Mouse (Mus musculus) heart, embryonic 11.5 days (tissue): Measurements from ENCODE around the gene Gm49380. TPM values are rescaled to one million over a fixed set of nuclear protein-coding genes. Genes with fewer than 3 reads are reported as not detected.

ENCODE experiments used
- ATAC-seq: fragments of 200-750 bp; cut with Nextera tagmentation; replicated peaks from 2 replicates; pipeline ENCODE4 v1.8.0; 2017; ENCODE audit warnings: moderate library complexity; ENCODE audit not compliant: insufficient number of reproducible peaks, low FRiP score, low TSS enrichment
- H3K27ac ChIP-seq: fragments of 300-500 bp; sonication (generic); 2 replicates; pipeline ENCODE4 v1.5.1; 2014; ENCODE audit warnings: mild to moderate bottlenecking, low read depth, low read length
- H3K27me3 ChIP-seq: fragments of 300-500 bp; sonication (generic); 2 replicates; pipeline ENCODE4 v1.6.1; 2014; ENCODE audit warnings: mild to moderate bottlenecking, low read length, mixed read lengths; ENCODE audit not compliant: control insufficient read depth, insufficient read depth
- H3K36me3 ChIP-seq: fragments of 300-500 bp; sonication (generic); 2 replicates; pipeline ENCODE4 v1.6.1; 2014; ENCODE audit warnings: mild to moderate bottlenecking, low read length, moderate library complexity, mixed read lengths; ENCODE audit not compliant: control insufficient read depth, insufficient read depth
- H3K4me1 ChIP-seq: fragments of 300-500 bp; sonication (generic); 2 replicates; pipeline ENCODE4 v1.6.1; 2014; ENCODE audit warnings: low read length; ENCODE audit not compliant: control insufficient read depth, insufficient read depth
- H3K4me2 ChIP-seq: fragments of 300-500 bp; sonication (generic); 2 replicates; pipeline ENCODE4 v1.6.1; 2014; ENCODE audit warnings: mild to moderate bottlenecking, moderate library complexity
- H3K4me3 ChIP-seq: fragments of 300-500 bp; sonication (generic); 2 replicates; pipeline ENCODE4 v1.5.1; 2014; ENCODE audit warnings: low read depth, low read length
- H3K9ac ChIP-seq: fragments of 300-500 bp; sonication (generic); 2 replicates; pipeline ENCODE4 v1.6.1; 2014; ENCODE audit warnings: mild to moderate bottlenecking, low read depth, low read length, moderate library complexity
- H3K9me3 ChIP-seq: fragments of 300-500 bp; sonication (generic); replicated peaks from 2 replicates; pipeline ENCODE4 v1.6.1; 2016; ENCODE audit warnings: low read length; ENCODE audit not compliant: control insufficient read depth
- WGBS: fragments of 180-500 bp; shearing (Covaris S2); extraction: QIAGEN DNeasy Blood & Tissue Kit; methylation state at CpG from one replicate; pipeline ENCODE4 v1.1.7; 2014; ENCODE audit not compliant: insufficient replicate concordance; 5-methylcytosine and 5-hydroxymethylcytosine counted together
- polyA plus RNA-seq: library from polyadenylated mRNA; unstranded; fragments of >200 nt; fragmentation: Nextera tagmentation; extraction: Ambion mirVana; gene quantifications from 2 replicates; pipeline ENCODE4 v1.2.1, GENCODE M21; 2014

The Gm49380 gene
- polyA plus RNA-seq, 1 experiment from 2014 or later: not detected

DNA sequence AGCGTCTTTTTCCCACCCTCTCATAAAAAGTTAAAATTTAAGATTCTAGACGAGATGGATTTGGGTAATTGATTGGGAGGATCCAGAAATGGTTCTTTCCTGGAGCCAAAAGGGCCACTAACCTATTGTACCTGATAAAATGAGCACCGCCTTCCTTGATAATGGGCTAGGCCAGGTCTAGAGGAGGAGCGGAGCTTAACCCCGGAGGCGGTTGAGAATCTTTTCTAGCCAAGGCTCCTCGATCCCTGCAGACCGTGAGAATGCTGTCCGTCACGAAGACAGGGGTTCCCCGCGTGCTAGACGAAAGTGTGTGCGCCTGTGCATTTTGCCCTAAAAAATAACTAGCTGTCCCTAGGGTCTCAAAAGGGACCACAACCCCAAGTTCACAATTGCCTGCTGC, 29.1 kb downstream of the Gm49380 start:
- peak overlapping the region; percentile 61; the same call in 1 of the 2 replicates for H3K9ac ChIP-seq
- peak overlapping the region; percentile 73 for H3K4me3 ChIP-seq
- peaks cover 51% of the 10 kb centered on the region for H3K4me1 ChIP-seq
- H3K27ac ChIP-seq: peak overlapping the region; percentile 81
- WGBS: 0% methylated on average over 14 of the region's 14 CpGs
- no peaks in the 10 kb centered on the region for H3K9me3 ChIP-seq
- no peak for ATAC-seq
- no peaks in the 10 kb centered on the region for H3K36me3 ChIP-seq
- H3K4me2 ChIP-seq: peak overlapping the region; percentile 99
- no peaks in the 10 kb centered on the region; the same call in 1 of the 2 replicates for H3K27me3 ChIP-seq

DNA sequence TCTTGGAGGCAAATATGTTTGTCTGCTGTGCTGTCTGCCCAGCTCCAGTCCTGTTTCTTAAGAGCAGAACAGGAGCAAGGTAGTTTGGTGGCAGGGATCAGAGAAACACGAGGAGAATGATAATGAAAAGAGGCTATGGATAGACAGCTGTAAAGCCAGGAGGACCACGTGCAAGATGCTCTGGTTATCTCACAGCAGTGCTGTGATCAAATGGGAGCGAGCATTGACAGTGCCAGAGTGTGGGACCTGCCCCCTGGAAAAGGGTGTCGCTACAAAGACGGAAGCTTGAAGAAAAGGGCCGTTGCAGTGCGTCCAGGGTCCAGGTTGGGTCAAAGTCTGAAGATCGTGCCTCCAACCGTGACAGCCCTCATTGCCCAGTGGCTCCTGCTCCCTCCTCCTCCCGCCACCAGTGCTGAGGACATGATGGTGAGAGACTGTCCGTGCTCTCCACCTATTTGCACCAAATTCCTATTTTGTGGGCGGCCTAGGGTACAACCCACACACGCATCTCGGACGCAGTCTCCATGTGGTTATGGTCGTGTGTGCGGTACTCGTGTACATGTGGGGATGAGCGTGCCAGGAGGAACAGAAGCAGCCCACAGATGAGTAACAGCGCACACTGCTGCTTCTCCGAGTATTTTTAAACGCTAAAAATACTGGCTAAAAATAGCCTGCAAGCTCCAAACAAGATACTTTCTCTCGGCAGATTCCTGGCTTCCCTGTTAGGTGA, 29.7 kb downstream of the Gm49380 start:
- WGBS: 5% methylated on average over 23 of the region's 23 CpGs
- Histone ChIP-seq H3K36me3 (no peaks in the 10 kb centered on the region), H3K9ac (peak overlapping the region; percentile 55), H3K4me2 (peak overlapping the region; percentile 99), H3K9me3 (no peaks in the 10 kb centered on the region), H3K27me3 (no peaks in the 10 kb centered on the region; the same call in 1 of the 2 replicates), H3K27ac (peak overlapping the region; percentile 81), H3K4me1 (peaks cover 52% of the 10 kb centered on the region), H3K4me3 (peak overlapping the region; percentile 73)
- no peak for ATAC-seq

DNA sequence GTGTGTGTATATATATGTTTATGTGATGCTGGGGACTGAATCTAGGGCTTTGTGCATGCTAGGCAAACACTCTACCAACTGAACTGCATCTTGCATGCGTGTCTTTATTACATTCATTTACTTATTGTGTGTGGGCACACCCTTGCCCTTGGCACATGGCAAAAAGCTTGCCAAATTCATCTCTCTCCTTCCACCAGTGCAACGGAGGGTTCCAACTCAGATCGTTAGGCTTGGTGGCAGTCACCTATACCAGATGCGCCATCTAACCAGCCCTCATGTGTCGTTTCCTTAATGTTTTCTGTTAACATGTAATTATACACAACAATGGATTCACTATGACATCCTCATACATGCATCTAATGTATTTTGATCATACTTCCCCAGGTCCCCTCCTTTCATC, 31.0 kb downstream of the Gm49380 start:
- H3K27ac ChIP-seq: no peak overlapping the region
- H3K4me3 ChIP-seq: no peak overlapping the region
- peaks cover 54% of the 10 kb centered on the region for H3K4me1 ChIP-seq
- H3K9ac ChIP-seq: no peak overlapping the region
- H3K27me3 ChIP-seq: no peaks in the 10 kb centered on the region; the same call in 1 of the 2 replicates
- 85% methylated on average over 5 of the region's 5 CpGs for WGBS
- H3K9me3 ChIP-seq: no peaks in the 10 kb centered on the region
- ATAC-seq: no peak
- no peaks in the 10 kb centered on the region for H3K36me3 ChIP-seq
- no peak overlapping the region for H3K4me2 ChIP-seq

DNA sequence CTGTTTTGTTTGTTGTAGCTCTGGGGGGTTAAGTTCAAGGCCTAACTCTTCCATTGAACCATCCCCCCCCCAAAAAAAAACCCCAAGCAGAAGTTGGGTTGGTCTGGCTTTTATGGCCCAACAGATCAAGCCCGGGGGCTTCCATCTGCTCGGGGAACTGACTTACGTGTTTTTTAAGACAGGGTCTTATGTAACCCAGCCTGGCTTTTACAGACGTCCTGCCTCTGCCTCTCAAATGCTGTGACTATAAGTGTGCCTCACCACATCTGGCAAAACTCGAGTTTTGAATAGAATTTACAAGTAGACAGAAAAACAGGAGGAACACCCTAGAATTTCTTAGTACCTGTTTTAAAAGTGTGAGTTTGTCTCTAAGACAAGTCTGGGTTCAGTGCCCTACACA, 31.7 kb downstream of the Gm49380 start:
- Histone ChIP-seq H3K9ac (no peak overlapping the region), H3K36me3 (no peaks in the 10 kb centered on the region), H3K4me2 (no peak overlapping the region), H3K27me3 (no peaks in the 10 kb centered on the region; the same call in 1 of the 2 replicates), H3K4me3 (no peak overlapping the region), H3K9me3 (no peaks in the 10 kb centered on the region), H3K27ac (no peak overlapping the region), H3K4me1 (peaks cover 53% of the 10 kb centered on the region)
- no peak for ATAC-seq
- 75% methylated on average over 5 of the region's 5 CpGs for WGBS

DNA sequence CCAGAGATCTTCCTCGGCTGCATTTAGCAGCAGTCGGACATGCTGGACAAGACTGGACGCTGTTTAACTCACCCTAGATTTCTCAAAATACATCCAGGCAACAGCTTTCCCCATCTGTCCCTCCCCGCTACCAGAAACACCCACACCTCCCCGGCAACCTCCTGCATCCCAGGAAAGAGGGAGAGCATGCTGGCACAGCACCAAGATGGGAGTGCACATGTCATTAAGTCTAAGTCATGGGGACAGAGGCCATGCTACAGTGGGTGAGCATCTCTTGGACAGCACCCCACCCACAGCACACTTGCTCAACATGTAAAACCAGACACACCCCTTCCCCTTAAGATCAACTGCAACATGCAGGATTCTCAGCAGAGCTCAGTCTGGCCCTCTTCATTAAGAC, 32.3 kb downstream of the Gm49380 start:
- Histone ChIP-seq H3K9ac (no peak overlapping the region), H3K4me2 (no peak overlapping the region), H3K27me3 (no peaks in the 10 kb centered on the region; the same call in 1 of the 2 replicates), H3K9me3 (no peaks in the 10 kb centered on the region), H3K36me3 (no peaks in the 10 kb centered on the region), H3K4me3 (no peak overlapping the region), H3K27ac (no peak overlapping the region), H3K4me1 (peaks cover 49% of the 10 kb centered on the region)
- 73% methylated on average over 5 of the region's 5 CpGs for WGBS
- no peak for ATAC-seq

DNA sequence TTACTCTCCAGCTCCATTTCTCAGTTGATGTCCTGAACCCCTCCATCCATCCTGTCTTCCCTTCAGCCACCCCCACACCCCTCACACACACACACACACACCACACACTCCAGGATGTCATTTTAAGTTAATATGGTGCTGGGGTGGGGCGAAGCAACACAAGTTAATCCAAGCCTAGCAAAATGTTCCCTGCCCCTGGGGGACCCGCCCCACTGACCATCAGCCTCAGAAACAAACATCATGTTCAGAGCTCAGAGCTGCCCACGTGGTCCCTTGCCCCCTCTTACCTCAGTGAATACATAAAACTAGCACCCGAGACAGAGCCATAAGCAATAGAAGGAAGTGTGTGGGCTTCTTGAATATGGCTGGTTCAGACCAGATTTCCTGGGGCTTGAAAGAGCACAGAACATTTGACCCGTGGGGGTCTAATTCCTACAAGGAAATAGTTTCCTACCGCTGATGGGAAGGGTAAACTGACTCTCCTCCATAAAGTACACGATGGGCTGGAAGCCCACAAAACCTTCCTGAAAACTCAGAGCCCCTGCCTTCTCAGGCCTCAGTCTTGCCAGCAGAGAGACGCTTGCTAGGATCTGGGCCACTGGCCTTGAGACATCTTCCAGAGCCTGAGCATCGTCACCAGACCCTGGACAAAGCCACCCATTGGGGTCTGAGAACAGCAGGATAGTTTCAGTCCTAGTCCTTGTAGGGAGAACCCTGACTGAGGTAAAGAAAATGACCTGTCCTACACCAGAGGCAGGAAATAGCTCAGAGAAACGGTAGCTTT, 33.1 kb downstream of the Gm49380 start:
- H3K4me1 ChIP-seq: peaks cover 48% of the 10 kb centered on the region
- no peaks in the 10 kb centered on the region for H3K36me3 ChIP-seq
- no peak for ATAC-seq
- H3K27ac ChIP-seq: no peak overlapping the region
- no peak overlapping the region for H3K4me2 ChIP-seq
- no peaks in the 10 kb centered on the region for H3K27me3 ChIP-seq
- WGBS: 70% methylated on average over 10 of the region's 10 CpGs
- H3K9me3 ChIP-seq: no peaks in the 10 kb centered on the region
- no peak overlapping the region for H3K4me3 ChIP-seq
- H3K9ac ChIP-seq: no peak overlapping the region

DNA sequence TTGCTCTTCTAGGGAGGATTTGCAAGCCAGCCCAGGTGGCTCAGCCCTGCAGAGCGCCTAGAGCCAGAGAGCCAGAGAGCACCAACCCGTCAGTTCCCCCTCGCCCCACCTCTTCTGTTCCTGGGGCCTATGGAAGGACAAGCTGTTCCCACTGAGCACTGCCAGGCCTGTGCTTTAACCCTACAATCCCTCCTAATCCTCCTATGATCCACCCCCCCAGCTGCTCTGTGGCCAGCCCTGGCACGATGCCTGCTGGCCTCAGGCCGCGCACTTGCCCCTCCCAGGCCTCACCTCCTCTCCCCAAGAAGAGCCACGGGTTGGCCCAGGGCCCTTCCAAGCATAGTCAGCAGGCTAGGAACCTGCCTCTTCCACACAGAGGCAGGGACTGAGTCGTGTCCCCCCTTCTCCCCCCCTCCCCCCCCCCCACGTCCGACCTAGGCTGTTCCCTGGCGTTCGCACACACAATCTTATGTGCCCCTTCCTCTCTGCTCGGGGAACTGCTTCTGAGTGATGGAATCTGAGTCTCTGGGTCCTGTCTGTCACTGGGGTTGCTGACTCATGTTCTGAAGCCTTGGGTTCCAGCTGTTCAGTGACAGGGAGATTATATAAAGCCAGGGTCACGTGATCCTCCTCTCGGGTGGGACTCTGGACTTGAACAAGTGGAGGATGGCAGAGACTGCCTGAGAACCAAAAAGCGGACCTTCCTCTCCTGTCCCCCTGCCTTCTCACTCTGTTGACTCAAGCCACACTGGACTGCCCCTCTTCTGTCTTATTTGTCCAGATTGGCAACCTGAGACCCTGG, 34.1 kb downstream of the Gm49380 start:
- Histone ChIP-seq H3K27me3 (no peaks in the 10 kb centered on the region), H3K27ac (peak overlapping the region; percentile 4), H3K36me3 (no peaks in the 10 kb centered on the region), H3K4me2 (peak overlapping the region; percentile 31), H3K4me1 (peaks cover 43% of the 10 kb centered on the region), H3K9ac (0 out of 2 replicates have a peak overlapping the region, but pooled peaks have one; percentile 7), H3K4me3 (no peak overlapping the region), H3K9me3 (no peaks in the 10 kb centered on the region)
- WGBS: 24% methylated on average over 14 of the region's 16 CpGs
- peak; percentile 50 for ATAC-seq

DNA sequence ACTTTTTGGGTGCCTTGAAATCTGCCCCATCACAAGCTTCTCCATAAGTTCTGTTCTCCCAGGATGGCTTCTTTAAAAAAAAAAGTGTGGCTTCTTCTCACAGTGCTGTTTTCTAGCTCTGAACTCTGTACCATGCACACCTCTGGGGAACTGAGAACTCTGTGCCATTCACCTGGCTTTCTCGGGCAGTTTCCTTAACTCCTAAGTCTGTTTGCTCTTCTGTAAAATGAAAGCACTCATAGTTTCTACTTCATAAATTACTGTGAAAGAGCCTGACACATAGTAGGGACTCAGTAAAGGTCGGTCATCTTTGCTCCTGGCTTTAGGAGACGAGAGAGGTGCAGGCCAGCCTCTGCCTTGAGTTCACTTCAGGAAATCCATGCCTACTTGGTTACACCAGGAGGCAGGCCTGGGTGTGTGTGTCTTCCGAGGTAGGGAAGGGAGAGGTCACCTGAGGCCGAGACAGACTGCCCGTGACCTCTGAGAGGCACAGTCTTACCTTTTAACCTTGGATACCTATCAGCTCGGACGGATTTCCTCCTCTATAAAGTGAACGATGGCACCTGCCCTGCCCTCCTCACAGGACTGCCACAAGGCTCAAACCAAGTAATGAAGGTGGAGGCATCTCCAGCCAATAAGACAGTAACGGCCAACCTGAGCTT, 35.0 kb downstream of the Gm49380 start:
- H3K4me3 ChIP-seq: no peak overlapping the region
- H3K4me2 ChIP-seq: peak overlapping the region; percentile 31
- ATAC-seq: no peak
- WGBS: 71% methylated on average over 10 of the region's 10 CpGs
- no peak overlapping the region; the same call in 1 of the 2 replicates for H3K27ac ChIP-seq
- no peaks in the 10 kb centered on the region for H3K27me3 ChIP-seq
- H3K9me3 ChIP-seq: no peaks in the 10 kb centered on the region
- peak overlapping the region; percentile 43; the same call in 1 of the 2 replicates for H3K9ac ChIP-seq
- H3K36me3 ChIP-seq: no peaks in the 10 kb centered on the region
- H3K4me1 ChIP-seq: peaks cover 38% of the 10 kb centered on the region
